Mouse (Mus musculus) embryo, embryonic 10 days (tissue): ENCODE results near the gene Uchl1.

Source experiments
- DNase-seq: peaks from one replicate; pipeline ENCODE4 v3.0.0-alpha.2; 2015; ENCODE audit warnings: low spot score

Gene Uchl1

DNA sequence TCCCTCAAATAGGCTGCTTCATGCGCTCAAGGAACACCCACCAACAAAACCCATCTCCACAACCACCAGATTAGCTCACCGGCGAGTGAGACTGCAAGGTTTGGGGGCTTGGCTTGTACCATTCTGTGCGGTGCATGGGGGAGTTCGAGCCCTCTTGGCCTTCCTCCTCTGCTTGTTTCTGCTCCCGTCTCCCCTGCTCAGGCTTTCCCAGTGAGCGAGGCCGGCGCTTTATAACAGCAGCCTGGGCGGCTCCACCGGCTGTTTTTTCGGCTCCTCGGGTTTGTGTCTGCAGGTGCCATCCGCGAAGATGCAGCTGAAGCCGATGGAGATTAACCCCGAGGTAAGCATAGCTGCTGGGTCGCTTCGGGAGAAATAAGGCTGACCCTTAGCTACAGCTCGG is at the start of gene Uchl1:
TSS of gene Uchl1 (plus strand) at position 109 of the 400 bp plus-strand sequence.
- peak; percentile 94 for DNase-seq

DNA sequence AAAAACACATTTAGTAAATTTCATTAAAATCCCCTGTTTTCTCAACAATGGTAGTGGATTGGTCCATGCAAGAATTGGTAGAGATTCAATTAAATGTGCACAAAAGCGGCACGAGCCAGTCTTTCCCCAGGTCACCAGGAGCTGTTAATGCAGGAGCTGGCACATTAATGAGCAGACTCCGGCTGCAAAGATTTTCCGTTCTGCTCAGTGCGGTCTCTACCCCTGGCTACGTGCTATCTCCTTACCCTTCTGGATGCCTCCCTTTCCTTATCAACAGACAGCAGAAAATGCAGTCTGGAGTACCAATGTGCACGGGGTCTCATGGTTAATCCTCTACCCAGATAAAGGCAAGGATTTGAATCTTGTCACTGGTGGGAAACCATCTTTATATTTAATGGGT is 48.1 kb upstream of the Uchl1 start:
- DNase-seq: no peak

DNA sequence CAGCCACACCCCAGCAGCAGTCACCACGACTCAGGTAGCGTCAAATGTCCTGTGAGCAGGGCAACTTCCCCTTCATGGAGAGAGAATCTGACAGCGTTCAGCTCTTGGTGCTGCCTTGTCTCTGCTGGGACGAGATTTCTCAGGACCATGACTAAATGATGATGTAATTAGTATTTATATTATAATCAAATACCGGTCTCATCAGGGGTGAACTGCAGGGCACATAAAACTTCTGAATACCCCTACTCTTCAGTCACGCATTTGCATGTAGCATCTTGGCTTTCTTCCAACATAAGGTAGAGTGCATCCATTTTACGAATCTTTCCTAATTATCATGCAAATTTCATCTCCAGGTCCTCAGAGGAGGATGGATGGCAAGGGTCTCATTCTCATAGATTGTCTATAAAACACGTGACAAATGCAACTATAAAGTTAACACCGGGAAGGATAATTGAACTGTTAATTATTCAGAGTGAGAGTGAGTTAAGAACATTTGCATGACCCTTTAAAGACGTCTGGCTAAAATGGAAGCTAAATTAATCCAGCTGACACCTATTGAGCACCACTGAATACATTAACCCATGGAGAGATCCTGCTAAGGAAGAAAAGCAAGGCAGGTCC is 40.3 kb upstream of the Uchl1 start:
- no peak for DNase-seq

DNA sequence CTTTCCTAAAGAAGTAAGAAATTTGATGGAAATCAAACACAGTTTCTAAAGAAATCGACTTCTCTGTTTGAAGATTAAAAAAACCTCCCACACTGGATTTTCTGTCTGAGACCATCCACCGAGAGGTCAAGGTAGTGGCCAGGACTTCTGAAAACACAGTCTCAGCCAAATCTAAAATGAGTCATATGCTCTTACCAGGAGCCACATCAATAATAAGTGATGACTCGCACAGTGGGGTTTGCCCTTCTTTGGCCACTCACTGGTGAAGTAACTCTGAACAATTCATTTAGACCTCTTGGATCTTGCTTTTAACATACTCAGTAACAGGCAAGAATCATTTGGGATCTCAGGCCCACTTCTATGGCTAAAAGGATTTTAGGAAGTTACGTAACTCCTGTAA is 33.7 kb upstream of the Uchl1 start:
- no peak for DNase-seq

DNA sequence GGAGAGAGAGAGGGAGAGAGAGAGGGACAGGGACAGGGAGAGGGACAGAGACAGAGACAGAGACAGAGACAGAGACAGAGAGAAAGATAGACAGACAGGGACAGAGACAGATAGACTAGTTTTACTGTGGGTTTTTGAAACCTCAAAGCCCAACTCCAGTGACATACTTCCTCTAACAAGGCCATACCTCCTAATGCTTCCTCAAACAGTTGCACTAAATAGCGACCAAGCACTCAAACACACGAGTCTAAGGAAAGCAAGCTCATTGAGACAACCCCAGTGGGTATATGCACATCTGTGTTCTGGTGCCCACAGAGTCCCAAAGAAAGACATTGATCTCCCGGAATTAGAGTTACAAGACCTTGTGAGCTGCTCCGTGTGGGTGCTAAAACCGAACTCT is 32.6 kb upstream of the Uchl1 start:
- DNase-seq: no peak

DNA sequence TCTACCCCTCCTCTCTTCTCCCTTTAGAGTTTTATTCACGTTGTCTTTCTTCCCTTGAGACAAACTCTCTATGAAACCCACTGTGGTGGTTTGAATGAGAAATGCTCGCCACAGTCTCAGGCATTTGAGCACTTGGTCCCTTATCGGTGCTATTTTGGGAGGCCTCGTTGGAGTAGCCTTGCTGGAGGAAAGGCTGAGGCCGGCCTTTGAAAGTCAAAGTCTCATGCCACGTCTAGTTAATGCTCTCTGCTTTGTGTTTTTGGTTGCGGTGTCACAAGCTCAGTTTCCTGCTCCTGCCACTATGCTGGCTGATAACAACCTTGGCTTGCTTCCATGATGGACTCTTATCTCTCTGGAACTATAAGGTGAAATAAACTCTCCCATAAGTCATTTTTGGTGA is 28.4 kb upstream of the Uchl1 start:
- DNase-seq: no peak

DNA sequence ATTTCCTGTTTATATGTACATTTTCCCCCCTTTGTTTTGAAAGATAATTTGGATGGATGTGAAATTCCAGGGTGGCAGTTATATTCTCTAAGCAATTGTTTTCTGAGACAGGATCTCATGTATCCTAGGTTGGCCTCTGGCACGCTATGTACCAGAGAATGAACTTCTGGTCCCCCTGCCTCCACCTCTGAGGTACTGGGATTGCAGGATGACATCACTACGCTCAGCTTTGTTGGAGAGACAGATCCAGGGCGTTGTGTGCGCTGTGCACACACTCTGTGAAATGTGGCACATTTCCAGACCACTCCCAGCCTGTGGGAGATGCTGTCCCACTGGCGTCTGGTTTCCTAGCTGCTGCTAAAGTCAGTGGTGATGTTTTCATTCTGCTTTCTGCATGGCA is 21.7 kb upstream of the Uchl1 start:
- DNase-seq: no peak

DNA sequence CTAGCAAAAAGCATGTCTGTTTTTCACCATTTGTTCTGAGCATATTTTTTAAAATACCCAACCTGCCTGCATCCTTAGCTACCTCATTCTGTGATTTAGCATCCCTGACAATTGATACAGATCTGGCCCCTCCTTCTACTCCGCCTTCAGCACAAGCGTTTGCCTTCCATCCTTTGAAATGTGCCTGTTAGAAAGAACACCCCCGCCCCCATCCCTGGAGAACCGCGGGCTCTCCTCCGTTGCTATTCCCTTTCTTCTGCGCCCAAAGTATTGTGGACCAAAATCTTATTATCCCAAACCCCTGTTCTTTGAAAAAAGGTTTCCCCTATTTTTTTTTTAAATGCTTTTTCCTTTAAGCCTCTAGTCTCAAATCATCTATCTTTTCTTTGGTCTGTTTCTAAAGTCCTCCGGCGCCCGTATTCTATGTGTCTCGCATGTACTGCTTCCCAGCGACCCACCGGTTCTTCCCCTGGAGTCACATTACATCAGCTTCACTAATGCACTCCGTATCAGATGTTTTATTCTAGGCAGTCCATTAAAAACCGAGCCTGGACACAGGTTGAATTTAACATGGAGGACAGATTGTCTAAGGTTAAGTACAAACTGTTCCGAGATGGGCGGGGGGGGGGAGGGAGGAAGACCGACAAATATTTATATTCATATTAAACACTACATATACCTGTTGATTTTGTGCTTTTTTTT is 551 bp upstream of the Uchl1 start:
- peak; percentile 56 for DNase-seq

DNA sequence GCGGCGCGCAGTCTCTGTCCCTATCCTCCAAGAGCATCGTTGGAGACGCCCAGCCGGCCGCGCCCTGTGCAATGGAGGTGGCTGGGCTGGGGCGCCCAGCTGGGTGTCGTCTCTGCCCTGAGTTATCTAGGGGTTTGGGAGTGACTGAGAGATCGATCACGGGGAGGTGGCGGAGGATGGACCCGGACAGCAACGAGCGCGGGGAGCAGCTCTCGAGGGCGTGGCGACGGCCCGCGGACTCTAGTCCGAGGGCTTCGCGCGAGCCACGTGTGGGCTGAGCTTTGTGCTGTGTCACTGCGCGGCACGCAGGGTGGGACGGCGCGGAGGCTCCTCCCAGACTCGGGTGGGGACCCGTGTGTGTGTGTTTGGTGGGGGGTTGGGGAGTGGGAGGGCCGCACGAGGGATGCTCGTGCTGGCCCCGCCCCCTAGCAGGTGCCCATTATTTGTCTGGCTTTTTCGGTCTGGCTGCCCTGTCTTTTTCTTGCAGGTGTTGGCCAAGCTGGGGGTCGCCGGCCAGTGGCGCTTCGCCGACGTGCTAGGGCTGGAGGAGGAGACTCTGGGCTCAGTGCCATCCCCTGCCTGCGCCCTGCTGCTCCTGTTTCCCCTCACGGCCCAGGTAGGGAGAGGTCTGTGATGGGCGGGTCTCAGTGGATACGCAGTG is 696 bp downstream of the Uchl1 start:
- peak; percentile 71 for DNase-seq

DNA sequence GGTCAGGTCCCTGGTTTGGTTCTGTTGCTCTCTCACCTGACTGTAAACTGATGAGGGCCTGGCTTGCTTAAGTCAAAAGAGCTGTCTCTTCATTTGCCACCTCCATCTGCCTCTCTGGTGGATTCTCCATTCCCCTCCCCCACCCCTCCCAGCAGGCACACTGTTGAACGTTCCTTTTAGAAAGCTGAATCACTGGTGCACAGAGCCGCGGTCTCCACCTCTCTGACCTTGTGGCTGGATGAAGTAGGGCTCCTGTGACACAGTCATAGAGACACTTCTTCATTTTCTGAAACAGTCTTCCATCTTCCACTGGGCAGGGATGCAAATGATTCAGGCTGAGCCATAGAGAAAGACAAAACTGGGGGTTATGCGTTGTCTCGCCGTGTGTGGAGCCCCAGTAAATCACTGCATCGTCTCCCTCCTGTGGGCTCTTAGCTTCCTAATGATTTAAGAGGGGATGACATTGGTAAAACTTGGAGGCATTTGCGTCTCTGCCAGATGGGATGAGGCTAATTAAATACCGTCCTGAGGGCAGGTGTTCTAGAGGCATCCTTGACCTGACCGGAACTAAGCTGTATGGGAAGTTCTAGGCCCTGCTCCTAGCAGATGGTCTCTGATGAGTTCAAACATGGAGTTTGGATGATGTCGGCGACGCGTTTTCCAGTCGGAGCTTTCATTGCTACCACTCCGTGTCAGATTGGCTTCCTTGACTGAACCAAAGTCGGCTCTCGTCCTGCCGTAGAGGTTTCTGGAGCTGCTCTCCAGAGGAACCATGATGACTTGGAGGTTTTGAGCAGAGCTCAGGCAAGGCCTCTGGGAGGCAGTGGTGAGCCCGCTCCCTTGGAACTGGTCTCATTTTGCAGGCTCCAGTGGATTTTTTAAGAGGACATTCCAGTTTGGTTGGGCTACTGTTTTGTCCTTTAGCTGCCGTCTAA is 1.8 kb downstream of the Uchl1 start:
- DNase-seq: peak; percentile 23

DNA sequence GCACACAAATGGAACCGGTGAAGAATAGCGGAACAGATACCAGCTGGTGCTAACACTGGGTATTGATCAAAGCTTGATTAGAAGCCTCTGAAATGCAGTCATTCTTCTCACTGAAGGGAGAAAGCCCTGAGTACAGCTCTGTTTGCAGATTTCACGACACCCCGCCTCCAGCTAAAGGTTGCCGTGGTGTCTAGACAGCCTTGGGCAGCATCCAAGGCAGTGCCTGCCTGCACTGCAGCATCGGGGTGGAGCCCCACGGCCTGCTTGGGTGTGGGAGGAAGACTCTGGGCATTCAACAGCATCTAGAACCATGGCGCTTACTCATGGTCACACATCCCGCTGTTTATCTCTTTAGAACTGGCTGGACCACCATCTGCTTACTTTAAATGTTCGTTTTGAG is 3.3 kb downstream of the Uchl1 start:
- DNase-seq: peak; percentile 13

DNA sequence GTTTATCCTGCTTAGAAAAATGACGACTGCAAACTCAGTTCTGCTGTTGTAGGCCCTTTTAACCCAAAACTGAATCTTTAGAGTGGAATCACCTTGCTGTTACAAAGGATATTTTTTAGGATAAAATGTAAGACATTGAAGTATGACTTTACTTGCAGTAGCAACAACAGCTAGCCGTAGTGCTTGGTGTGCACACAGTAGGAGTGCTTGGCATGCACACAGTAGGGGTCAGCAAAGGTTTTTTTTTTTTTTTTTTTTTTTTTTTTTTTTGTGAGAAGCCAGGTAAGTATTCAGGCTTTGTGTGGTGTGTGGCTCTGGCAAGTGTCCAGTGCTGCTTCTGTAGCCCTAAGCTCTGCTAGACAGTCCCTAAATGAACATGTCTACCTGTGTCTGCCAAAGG is 10.0 kb downstream of the Uchl1 start:
- no peak for DNase-seq

DNA sequence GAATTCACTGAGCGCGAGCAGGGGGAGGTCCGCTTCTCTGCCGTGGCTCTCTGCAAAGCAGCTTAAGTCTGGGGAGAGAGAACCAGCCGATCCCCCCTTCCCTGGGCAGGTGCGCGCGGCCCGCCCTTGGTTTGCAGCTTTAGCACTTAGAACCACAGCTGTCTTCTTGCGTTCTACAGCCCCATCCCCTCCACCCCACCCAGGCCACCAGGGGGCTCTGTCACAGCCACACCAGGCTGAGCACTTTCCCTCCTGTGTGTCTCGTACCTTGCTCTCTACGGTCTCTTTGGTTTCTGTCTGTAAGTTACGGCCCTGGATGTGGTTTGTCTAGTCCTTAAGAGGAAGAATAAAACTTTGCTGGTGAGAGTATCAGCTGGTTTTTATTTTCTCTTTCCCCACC is 11.0 kb downstream of the Uchl1 start:
- DNase-seq: no peak

DNA sequence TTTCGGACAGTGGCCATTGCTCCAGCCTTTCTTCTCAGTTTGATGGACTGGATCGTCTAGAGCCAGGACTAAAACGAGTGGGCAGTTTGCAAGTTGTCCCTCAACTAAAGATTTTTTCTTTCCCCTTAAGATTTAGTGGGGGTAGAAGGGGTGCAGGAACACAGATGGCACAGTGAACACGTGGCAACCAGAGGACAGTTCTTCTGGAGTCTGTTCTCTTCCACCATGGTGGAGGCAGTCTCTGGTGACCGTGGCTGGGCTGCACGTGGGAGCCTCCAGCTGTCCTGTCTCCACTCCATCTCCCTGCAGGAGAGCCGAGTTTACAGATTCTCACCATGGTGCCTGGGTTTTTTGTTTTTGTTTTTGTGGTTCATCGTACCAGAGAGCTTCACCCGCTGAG is 11.8 kb downstream of the Uchl1 start:
- DNase-seq: no peak

DNA sequence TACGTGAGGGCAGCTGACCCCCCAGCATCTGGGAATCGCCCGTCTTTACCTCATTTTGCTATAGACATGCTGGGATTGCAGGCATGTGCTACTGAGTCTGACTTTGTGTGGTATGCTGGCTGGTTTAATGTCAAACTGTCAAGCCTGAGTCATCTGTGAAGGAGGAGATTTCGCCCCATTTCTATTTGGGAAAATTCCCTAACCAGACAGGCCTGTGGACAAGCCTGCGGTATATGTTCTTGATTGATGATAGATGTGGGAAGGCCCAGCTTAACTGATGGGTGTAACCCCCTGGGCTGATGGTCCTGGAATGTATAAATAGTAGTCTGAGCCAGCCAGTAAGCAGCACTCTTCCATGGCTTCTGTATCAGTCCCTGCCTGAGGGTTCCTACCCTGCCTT is 12.4 kb downstream of the Uchl1 start:
- no peak for DNase-seq

DNA sequence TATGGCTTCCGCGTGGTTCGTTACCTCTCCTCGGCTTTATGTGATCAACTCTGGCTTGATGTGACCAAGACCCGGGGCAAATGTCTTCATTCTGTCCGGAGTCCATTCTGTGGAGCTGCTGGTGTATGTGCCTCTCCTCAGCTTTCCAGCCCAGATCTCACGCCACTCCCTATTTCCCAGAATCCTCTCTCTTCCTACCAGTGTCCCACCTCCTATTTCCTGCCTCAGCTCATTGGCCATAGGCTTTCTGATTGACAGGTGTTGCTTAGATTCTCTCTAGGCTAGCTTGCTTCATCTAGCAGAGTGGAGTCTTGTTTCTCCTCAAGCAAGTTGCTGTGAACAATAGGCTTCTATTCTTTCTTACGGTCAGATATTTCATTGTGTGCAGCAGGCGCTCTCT is 13.9 kb downstream of the Uchl1 start:
- DNase-seq: no peak

DNA sequence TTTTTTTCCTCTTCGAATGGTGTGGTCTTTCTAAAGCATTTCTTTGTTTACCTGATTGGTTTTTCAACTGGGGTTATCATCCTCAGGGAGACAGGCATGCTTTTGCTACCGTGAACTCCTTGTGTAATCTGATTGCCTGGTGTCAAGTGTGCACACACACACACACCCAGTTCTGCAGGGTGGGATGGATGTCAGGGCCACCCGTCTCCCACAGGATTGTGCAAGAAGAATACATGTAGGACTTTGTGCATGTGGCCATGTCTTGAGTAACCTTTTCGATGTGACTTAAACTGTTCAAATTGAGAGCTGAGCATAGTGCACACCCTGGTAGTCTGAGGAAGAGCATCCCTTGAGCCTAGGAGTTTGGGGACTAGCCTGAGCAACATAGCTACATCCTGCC is 17.3 kb downstream of the Uchl1 start:
- no peak for DNase-seq

DNA sequence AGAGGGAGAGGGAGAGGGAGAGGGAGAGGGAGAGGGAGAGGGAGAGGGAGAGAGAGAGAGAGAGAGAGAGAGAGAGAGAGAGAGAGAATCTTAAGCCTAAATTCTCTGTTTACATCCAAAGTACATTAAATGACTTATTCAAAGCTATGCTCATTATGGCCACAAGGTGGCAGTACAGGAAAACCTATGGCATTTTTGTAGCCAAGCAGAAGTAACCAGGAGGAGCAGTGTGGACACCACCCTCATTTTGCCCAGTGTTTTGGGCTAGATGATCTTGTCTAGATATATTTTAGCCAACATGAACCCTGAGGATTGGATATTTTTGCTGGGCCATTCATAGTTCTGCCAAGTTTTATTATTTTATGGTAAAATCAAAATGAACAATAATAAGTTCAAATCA is 21.2 kb downstream of the Uchl1 start:
- peak; percentile 87 for DNase-seq

DNA sequence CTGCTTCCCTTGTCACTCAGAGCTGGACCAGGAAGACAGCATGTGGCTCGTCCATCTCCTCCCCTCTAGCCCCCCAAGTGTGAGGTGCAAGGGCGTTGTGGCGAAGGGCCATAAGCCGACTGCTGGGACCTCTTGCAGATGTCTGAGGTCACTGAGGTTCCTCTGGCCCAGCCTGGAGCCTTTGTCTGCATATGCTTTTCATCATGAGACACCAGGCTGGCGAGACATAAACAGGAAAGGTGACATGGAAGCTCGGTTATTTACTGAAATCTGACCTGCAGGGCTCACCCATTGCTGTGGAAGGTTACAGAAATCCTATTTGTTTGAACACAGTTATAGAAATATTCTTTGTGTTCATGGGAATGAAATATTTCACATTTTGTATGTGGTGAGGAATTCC is 24.0 kb downstream of the Uchl1 start:
- DNase-seq: peak; percentile 56

DNA sequence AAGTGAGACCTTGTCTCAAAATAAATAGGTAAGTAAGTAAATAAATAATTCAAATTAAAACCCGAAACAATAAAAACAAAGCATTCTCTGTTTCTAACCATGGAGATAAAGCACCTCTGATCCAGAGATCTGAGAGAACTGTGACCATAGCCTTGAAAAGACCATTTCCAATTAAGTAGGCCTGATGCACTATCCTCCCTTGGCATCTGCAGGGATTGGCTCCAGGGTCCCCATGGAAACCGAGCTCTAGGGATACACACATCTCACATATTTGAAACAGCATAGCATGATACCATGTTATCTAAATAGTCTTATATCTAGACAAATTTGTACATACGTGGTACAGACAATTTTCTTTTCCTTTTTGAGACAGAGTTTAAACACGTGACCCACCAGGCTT is 26.1 kb downstream of the Uchl1 start:
- DNase-seq: no peak

DNA sequence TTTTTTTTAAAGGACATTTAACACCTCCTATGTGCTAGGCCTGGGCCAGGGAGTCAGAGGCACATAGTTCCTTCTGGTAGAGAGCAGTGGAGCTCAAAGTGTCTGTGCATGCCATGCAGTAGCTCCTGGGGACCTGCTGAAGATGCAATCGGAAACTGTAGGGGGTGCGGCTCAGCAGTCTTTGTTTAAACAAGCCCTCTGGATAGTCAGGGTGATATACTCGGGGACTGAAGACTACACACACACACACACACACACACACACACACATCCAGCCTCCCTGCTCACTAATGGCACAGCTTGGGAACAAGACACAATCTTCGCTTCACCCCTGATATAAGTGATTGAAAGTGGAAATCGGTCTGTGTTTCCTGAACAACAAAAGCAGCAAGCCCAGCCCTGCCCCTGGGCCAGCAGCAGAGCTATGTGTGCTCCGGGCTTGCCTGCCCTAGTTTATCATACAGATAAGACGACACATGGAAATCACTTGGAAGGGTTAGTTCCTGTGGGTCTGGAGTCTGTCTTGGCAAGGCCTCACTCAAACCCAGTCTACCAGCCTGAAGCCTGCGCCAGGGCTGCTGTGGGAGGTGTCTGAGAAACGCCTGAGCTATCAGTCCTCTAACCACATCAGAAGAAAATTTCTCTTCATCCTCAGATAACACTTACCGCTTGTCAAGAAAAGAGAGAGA is 27.6 kb downstream of the Uchl1 start:
- peak; percentile 38 for DNase-seq

DNA sequence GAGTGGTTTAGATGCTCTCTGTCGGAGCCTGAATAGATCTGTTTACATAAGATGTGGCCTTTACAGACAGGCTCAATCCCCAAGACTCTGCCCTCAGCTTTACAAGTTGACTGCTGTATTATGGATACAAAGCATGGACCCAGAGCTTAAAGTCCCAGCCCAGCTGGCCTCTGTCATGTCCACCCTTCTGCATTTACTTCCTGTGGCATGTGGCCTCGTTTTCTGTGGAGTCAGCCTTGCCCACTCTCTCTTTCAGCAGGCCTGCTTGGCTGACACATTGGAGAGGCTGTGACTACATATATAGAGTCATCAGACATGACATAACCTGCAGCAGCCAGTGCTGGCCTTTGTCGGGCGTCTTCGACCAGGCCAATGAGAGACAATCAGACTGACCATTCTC is 32.0 kb downstream of the Uchl1 start:
- DNase-seq: no peak
